ENCODE assay signal across 19 mouse cellular contexts in the genomic region with DNA sequence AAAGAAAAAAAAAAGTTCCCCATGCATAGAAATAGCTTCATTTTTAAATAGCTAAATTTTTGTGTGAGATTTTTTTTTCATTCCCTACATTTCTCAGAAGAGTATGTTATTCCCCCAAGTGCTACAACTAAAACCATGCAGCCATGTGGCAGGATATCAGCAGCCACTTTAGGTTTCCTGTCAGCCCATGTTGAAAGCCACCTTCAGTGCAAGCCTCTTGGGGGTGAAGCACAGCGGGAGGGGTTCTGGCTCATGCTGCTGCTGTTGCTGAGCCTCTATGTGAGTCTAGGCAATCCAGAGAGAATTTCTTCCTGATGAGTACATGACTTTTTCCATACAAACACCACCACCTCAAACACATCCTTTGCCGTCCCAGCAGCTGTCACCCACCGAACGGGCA.
DNase-seq lines count a peak whose midpoint lies in the region; ATAC-seq lines count a peak whose summit lies in the region.
"Had no signal": no experiment of that assay in that cellular context is flagged by ENCODE, and none has a peak within 500 bp of the region (broad histone marks: within the 10 kb centered on the region; RNA-seq: fewer than 3 reads in every experiment).

No protein-coding gene starts in this region.

- H3K36me3 ChIP-seq in heart, embryonic 10.5 days = no peaks in the 10 kb centered on the region
- H3K36me3 ChIP-seq: heart, embryonic 15.5 days; hindbrain, embryonic 13.5 days; liver, embryonic 13.5 days; neural tube, embryonic 13.5 days had no signal

- H3K9me3 ChIP-seq in heart, embryonic 10.5 days = no peaks in the 10 kb centered on the region
- H3K9me3 ChIP-seq: heart, embryonic 15.5 days; hindbrain, embryonic 13.5 days; liver, embryonic 13.5 days; neural tube, embryonic 13.5 days had no signal

- DNase-seq in heart, embryonic 10.5 days (ENCODE audit: low spot score) = no peak
- no peak for DNase-seq in heart, adult 9 months (ENCODE audit: low spot score in 2 of 2)
- DNase-seq in lung, postnatal 10 days = peak; percentile 37
- DNase-seq in lung, postnatal 25 days (ENCODE audit: low spot score) = no peak
- no peak for DNase-seq in left cerebral cortex, adult 11 months (ENCODE audit: low spot score)
- DNase-seq: adrenal gland, postnatal 10 days; cerebellum, adult 8-10 months; gastrocnemius, adult 2 months; kidney, postnatal 14 days; liver, embryonic 13.5 days; right cerebral cortex, postnatal 4 days had no signal

- H3K4me3 ChIP-seq in heart, embryonic 10.5 days = no peak overlapping the region
- H3K4me3 ChIP-seq: gastrocnemius, adult 2 months; heart, embryonic 15.5 days; hindbrain, embryonic 13.5 days; liver, embryonic 13.5 days; neural tube, embryonic 13.5 days had no signal

- peak; percentile 67 for ATAC-seq in CD4-positive, CD25-positive, alpha-beta regulatory T cell, adult 4 months
- peak; percentile 74 to 85 for ATAC-seq in hematopoietic stem cell, adult 5-6 weeks (replicated peaks in 1 of 2; ENCODE audit: insufficient read depth in 1 of 2, low FRiP score in 2 of 2, low TSS enrichment in 1 of 2, low read depth in 1 of 2, poor library complexity in 2 of 2, severe bottlenecking in 2 of 2)
- no peak for ATAC-seq in megakaryocyte-erythroid progenitor cell, adult 5-6 weeks (replicated peaks; ENCODE audit: low FRiP score, low TSS enrichment, poor library complexity, severe bottlenecking)
- ATAC-seq: forebrain, embryonic 14.5 days; intestine, postnatal 0 days had no signal

- H3K27ac ChIP-seq in heart, embryonic 10.5 days = peak overlapping the region; percentile 52; the same call in 1 of the 2 replicates
- H3K27ac ChIP-seq: gastrocnemius, adult 2 months; heart, embryonic 15.5 days; hindbrain, embryonic 13.5 days; liver, embryonic 13.5 days; neural tube, embryonic 13.5 days had no signal

- H3K27me3 ChIP-seq in heart, embryonic 10.5 days (ENCODE audit: insufficient read depth, poor library complexity, severe bottlenecking) = 0 out of 2 replicates have a peak, but pooled peaks cover 6% of the 10 kb centered on the region
- H3K27me3 ChIP-seq: heart, embryonic 15.5 days; hindbrain, embryonic 13.5 days; liver, embryonic 13.5 days; neural tube, embryonic 13.5 days had no signal

- peaks cover 41% of the 10 kb centered on the region for H3K4me1 ChIP-seq in heart, embryonic 10.5 days

- WGBS in heart, embryonic 10.5 days = 47% methylated on average over 4 of the region's 4 CpGs
